Mouse (Mus musculus) spleen, adult 2 months (tissue): Measurements from ENCODE around the gene Xrcc4.

Experiments
- CTCF ChIP-seq: fragments of 200-500 bp; IDR thresholded peaks from 2 replicates; pipeline ENCODE4 v1.5.1; 2011; ENCODE audit warnings: mild to moderate bottlenecking, inconsistent platforms; ENCODE audit not compliant: insufficient read depth, insufficient read length, insufficient replicate concordance; ENCODE audit errors: extremely low read depth
- POLR2A ChIP-seq: fragments of 200-500 bp; IDR thresholded peaks from 2 replicates; pipeline ENCODE4 v1.6.1; 2011; ENCODE audit warnings: low read depth, low read length, inconsistent platforms

GRCm38 (mm10) chr13:89777146-89777545 lies 312.3 kb downstream of the Xrcc4 start:
- TF ChIP-seq CTCF (no peak), POLR2A (no peak)
